Mouse (Mus musculus): ENCODE data around the gene Ctsd.

GRCm38 (mm10) chr7:142408686-142409085 lies 20.8 kb upstream of the Ctsd start:
- TF ChIP-seq POLR2A (IDR thresholded peaks at IDR 0.05; ENCODE audit: borderline replicate concordance, extremely low read depth, low read depth, low read length) (no peak), CTCF (IDR thresholded peaks at IDR 0.05; ENCODE audit: insufficient read depth, low read length) (no peak)
